Mouse (Mus musculus) lung, adult 2 months (tissue): Measurements from ENCODE around the gene Mfsd9. TPM values are rescaled to one million over a fixed set of nuclear protein-coding genes. Genes with fewer than 3 reads are reported as not detected.

Experiments used
- DNase-seq: peaks from one replicate; pipeline ENCODE4 v3.0.0; 2022
- H3K4me1 ChIP-seq: fragments of 200-500 bp; 2 replicates; pipeline ENCODE4 v1.6.1; 2011; ENCODE audit warnings: low read length; ENCODE audit not compliant: control insufficient read depth, insufficient read depth
- H3K4me3 ChIP-seq: fragments of 200-500 bp; replicated peaks from 2 replicates; pipeline ENCODE3; 2011; ENCODE audit warnings: low read depth, mild to moderate bottlenecking, control low read depth, low read length; ENCODE audit errors: extremely low read depth
- CTCF ChIP-seq: fragments of 200-500 bp; IDR thresholded peaks from 2 replicates; pipeline ENCODE4 v1.5.1; 2011; ENCODE audit warnings: mild to moderate bottlenecking, low read length, control low read depth; ENCODE audit not compliant: insufficient read depth
- POLR2A ChIP-seq: fragments of 200-500 bp; IDR thresholded peaks from 2 replicates; pipeline ENCODE4 v1.6.1; 2011; ENCODE audit warnings: low read depth, mild to moderate bottlenecking, control low read depth, low read length, borderline replicate concordance; ENCODE audit errors: extremely low read depth
- WGBS: fragments of 180-500 bp; shearing (Covaris S2); methylation state at CpG from one replicate; pipeline ENCODE4 v1.1.7; 2018; 5-methylcytosine and 5-hydroxymethylcytosine counted together
- polyA plus RNA-seq: library from polyadenylated mRNA; depleted of rRNA; stranded (reverse); fragments of >200 nt; gene quantifications from 2 replicates; pipeline ENCODE4 v1.2.3, GENCODE M21; 2012

The Mfsd9 gene
- polyA plus RNA-seq, 1 experiment, result 2.8 TPM

DNA sequence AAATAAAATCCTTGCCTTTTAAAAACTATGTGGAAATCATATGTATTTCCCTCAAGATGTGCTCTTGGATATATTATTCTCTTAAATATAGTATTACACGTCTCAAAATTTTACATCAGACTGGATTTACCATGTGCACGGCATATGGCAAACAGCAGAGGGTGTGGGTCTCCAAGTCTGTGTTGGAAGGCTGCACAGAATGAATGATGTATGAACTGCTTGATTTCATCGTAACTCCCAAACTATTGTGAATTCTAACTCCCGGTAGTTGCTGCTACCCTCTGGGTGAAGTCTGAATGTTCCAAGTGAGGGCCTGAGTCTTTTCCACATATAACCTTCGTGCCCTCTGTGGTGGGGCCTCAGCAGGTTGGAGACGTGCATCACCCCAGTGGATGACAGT, 1.5 kb downstream of the Mfsd9 start:
- DNase-seq, result no peak
- Histone ChIP-seq H3K4me1 (no peaks in the 10 kb centered on the region; the same call in 1 of the 2 replicates), H3K4me3 (no peak overlapping the region)
- 84% methylated on average over 6 of the region's 6 CpGs for WGBS
- TF ChIP-seq POLR2A, result no peak
- no peak for TF ChIP-seq CTCF

DNA sequence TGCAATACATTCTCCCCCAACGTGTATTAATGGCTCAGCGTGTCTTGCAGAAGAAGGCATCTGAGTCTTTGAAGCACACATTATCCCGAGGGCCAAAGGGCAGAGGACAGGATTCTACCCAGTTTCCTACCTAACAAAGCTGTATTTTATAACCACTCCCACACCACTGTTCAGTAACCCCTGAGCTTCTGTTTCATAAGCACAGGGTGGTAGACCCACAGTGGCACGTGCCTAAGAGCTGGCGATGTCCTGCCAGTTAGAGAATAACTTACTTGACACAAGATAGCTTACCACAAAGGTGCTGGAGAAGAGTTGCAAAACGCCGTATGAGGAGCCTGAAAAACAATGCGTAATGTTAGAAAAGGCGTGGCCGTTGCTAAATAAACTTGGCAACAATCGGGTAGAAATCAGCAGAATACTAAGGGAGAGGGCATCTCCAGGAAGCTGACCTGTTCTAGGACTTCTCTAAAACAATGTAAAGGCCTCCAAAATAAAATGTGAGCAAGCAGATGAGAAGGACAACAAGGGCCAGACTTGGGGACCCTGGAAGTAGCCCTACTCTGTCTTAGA, 4.5 kb downstream of the Mfsd9 start:
- no peaks in the 10 kb centered on the region; the same call in 1 of the 2 replicates for H3K4me1 ChIP-seq
- 62% methylated on average over 11 of the region's 11 CpGs for WGBS
- TF ChIP-seq CTCF (no peak), POLR2A (no peak)
- DNase-seq, result no peak
- no peak overlapping the region for H3K4me3 ChIP-seq

DNA sequence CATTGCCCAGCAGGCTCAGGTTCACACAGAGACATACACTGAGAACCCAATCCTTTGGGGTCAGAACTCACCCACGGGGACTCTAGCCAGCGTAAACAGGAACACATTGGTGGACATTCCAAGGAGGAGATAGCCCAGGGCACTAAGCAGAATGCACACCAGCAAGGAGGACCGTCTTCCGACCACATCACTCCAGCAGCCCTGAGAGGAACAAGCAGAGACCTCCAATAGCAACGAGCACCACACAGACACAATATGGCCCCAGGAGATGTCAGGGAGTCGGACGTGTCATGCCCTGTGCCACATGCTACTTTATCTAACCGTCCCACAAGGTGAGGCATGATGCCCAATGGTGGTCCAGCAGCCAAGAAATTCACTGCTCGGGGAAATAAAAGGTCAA, 6.2 kb downstream of the Mfsd9 start:
- Histone ChIP-seq H3K4me3 (no peak overlapping the region), H3K4me1 (no peaks in the 10 kb centered on the region; the same call in 1 of the 2 replicates)
- no peak for DNase-seq
- TF ChIP-seq POLR2A (no peak), CTCF (no peak)
- 92% methylated on average over 9 of the region's 9 CpGs for WGBS

DNA sequence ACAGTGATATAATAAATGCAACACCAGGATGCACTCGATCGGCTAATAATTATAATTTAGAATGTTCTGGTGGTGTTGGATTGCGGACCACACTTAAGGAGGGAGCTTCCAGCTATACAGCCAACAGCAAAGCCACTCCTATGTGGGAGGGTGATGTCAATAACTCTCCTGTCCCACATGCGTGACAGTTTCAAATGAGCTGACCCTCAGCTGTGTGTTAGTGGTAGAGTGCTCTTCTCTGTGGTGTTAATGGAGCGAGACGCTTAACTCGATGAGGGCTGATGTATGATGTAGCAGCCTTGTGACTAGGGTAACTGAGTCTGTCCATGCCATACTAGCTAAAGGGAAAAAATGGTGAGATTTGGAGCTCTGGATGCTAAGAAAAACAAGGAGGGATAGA, 7.0 kb downstream of the Mfsd9 start:
- Histone ChIP-seq H3K4me3 (no peak overlapping the region), H3K4me1 (no peaks in the 10 kb centered on the region; the same call in 1 of the 2 replicates)
- 97% methylated on average over 7 of the region's 7 CpGs for WGBS
- TF ChIP-seq POLR2A (no peak), CTCF (no peak)
- DNase-seq, result no peak

DNA sequence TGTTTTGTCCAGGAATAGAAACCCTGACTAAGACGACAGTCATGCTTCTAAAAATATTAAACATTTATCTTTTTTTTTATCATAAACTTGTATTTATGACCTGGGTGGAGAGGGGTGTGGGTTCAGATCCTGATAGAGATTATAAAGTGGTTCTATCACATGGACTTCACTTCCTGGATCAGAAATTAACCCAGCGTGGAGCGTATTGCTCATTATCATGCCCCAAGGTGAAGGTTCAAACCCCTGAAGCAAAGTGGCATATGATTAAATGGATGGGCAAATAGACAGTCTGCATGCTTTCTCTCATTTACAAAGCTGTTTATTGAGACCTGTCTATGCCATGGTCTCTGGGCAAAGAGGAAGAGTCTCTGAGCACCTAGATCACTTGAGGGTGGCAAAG, 13.7 kb downstream of the Mfsd9 start:
- no peak for TF ChIP-seq POLR2A
- TF ChIP-seq CTCF, result no peak
- no peaks in the 10 kb centered on the region for H3K4me1 ChIP-seq
- no peak for DNase-seq
- no peak overlapping the region for H3K4me3 ChIP-seq
- 67% methylated on average over 3 of the region's 3 CpGs for WGBS

DNA sequence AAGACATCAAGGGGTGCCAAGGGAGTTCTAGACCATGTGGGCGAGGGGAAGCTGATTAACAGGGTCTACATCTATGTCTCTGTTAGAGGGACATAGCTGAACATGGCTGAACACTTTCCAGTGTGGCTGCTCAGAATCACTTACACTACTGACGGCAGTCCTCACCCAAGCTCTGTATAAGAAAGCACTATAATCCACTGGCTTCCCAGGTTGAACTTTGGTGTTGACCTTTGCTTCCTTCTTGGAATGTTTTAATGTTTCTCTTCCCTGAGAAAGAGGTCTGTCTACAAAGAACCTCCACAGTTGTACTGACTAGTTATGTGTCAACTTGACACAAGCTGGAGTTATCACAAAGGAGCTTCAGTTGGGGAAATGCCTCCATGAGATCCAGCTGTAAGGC, 14.4 kb downstream of the Mfsd9 start:
- no peak for DNase-seq
- WGBS, result 82% methylated on average over 2 of the region's 2 CpGs
- H3K4me3 ChIP-seq, result no peak overlapping the region
- TF ChIP-seq CTCF, result no peak
- no peak for TF ChIP-seq POLR2A
- no peaks in the 10 kb centered on the region for H3K4me1 ChIP-seq

DNA sequence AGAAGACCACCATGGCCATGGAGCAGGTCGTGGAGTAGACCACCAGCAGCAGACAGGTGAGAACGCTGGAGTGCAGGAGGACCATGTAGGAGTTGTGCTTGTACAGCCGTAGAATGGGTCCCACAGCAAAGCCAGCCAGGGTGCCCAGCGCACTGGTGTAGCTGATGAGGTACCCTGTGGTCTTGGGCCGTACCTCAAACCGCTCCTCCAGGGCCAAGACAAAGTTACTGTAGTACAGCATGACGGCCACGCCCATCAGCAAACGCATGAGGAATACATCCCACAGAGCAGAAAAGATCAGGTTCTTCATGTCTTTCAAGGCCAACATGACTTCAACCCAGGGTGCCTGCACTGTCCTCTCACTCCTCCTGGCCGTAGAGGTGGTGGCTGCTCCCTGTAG, 16.4 kb downstream of the Mfsd9 start:
- TF ChIP-seq CTCF (no peak), POLR2A (no peak)
- no peak overlapping the region for H3K4me3 ChIP-seq
- 94% methylated on average over 10 of the region's 10 CpGs for WGBS
- no peak for DNase-seq
- H3K4me1 ChIP-seq, result no peaks in the 10 kb centered on the region

DNA sequence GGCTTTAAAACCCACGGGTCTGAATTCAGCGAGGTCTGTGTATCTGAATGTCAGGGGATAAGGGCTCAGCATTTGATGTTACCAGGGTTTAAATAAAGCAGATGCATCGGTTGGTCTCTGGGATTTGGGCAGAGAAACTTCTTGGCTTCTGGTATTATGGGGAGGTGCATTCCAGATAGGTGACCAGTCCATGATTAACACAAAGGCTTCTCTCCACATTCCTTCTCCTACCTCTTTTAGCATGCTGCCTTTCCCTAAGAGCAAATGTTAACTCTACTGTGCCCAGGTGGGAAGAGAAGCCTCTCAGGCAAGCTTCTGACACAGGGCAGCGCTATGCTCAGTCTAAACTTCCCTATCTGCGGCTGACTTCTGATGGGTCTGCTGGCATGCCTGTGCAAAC, 17.3 kb downstream of the Mfsd9 start:
- H3K4me1 ChIP-seq, result no peaks in the 10 kb centered on the region
- WGBS, result 81% methylated on average over 5 of the region's 5 CpGs

DNA sequence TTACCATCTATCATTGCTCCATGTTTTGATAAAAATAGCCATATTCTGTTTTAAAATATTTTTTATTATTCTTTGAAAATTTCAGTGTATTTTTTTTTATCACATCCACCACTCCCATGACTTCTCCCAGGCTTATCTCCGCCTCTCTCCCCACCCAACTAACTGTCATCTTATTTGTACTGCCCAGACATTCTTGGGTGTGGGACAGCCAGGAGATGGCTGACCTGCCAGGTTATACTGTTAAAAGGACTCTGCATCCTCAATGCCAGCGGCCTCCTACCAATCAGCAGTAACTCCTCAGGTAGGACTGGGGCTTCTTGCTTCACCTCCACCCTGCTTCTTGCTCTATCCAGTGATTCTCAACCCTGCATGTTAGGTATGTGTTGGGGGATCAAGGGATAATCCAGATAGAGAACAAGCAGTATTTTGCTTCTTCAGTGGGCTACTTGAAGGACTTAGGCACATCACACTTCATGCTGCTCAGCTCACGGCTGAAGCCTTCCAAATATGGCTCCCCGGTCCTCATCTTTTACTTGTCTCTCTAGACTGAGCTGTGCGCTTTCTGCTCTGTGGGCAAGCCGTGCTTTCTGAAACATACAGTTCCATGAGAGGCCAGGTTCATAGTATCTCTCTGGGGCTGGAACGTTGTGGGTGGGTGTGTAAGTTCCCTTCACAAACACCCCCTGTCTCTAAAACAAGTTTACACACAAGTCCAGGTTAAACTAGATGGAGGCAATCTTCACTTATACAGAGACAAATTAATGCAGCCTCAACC, 19.1 kb downstream of the Mfsd9 start:
- 85% methylated on average over 7 of the region's 7 CpGs for WGBS
- Histone ChIP-seq H3K4me1 (no peaks in the 10 kb centered on the region), H3K4me3 (no peak overlapping the region)
- no peak for DNase-seq
- TF ChIP-seq POLR2A (no peak), CTCF (no peak)

More for the DNA sequence above, 17.3 kb downstream of the Mfsd9 start:
- no peak overlapping the region for H3K4me3 ChIP-seq
- no peak for DNase-seq
- TF ChIP-seq POLR2A (no peak), CTCF (no peak)

DNA sequence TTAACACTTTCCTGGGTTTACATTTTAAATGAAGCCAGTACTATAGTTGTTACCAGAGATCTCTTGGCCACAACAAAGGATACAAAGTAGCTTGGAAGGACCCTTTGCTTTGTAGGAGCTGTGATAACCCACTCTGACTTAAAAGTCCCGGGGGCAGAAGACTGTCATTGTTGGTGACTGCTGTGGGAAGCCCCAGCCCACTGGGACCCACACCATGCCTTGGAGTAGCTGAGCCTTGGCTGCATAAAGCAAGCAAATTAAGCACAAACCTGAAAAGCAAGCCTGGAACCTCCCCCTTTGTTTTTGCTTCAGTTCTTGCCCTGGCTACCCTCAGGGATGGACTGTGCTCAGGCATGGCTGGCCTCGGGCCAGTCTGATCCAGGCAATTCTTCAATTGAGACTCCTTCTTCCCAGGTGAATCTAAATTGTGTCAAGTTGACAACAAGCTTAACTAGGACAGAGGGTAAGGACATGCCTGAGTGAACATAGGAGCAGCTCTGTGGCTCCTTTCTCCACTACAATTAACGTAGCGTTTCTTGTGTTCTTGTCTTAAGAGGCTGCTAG, 21.1 kb downstream of the Mfsd9 start:
- Histone ChIP-seq H3K4me3 (no peak overlapping the region), H3K4me1 (no peaks in the 10 kb centered on the region)
- no peak for TF ChIP-seq CTCF
- no peak for TF ChIP-seq POLR2A
- no peak for DNase-seq
- 78% methylated on average over 4 of the region's 4 CpGs for WGBS
